Mouse (Mus musculus): ENCODE measurements around the gene Scarf1. TPM values are rescaled to one million over a fixed set of nuclear protein-coding genes. Genes with fewer than 3 reads are reported as not detected.

Scarf1 gene
- total and polyA plus RNA-seq, 2 experiments from 2014 or later, result 3.0 to 3.6 TPM

GRCm38 (mm10) chr11:75486192-75486591 is 27.1 kb upstream of the Scarf1 start:
- WGBS, result 26% methylated on average over 3 of the region's 3 CpGs
- H3K36me3 ChIP-seq (ENCODE audit: insufficient read depth, low read length), result peaks cover 19% of the 10 kb centered on the region
- peak overlapping the region; percentile 36 for H3K4me2 ChIP-seq (ENCODE audit: low read depth, low read length, poor library complexity, severe bottlenecking)
- peaks cover 8% of the 10 kb centered on the region; the same call in 1 of the 2 replicates for H3K4me1 ChIP-seq (ENCODE audit: insufficient read depth, low read length)
- no peak overlapping the region for H3K9ac ChIP-seq (replicated peaks; ENCODE audit: low read length, poor library complexity, severe bottlenecking)
- peak; percentile 41; the same call in 1 of the 2 replicates for ATAC-seq (ENCODE audit: low FRiP score)
- no peak overlapping the region; the same call in 1 of the 2 replicates for H3K27ac ChIP-seq (ENCODE audit: low read depth, low read length)
- DNase-seq (ENCODE audit: low spot score), result no peak
- peak overlapping the region; percentile 99; the same call in 1 of the 2 replicates for H3K4me3 ChIP-seq (ENCODE audit: low read depth, low read length)
- TF ChIP-seq CTCF (IDR thresholded peaks at IDR 0.05), result no peak
- no peaks in the 10 kb centered on the region for H3K9me3 ChIP-seq (ENCODE audit: low read length)
- H3K27me3 ChIP-seq (ENCODE audit: insufficient read depth, low read length), result no peaks in the 10 kb centered on the region

DNA sequence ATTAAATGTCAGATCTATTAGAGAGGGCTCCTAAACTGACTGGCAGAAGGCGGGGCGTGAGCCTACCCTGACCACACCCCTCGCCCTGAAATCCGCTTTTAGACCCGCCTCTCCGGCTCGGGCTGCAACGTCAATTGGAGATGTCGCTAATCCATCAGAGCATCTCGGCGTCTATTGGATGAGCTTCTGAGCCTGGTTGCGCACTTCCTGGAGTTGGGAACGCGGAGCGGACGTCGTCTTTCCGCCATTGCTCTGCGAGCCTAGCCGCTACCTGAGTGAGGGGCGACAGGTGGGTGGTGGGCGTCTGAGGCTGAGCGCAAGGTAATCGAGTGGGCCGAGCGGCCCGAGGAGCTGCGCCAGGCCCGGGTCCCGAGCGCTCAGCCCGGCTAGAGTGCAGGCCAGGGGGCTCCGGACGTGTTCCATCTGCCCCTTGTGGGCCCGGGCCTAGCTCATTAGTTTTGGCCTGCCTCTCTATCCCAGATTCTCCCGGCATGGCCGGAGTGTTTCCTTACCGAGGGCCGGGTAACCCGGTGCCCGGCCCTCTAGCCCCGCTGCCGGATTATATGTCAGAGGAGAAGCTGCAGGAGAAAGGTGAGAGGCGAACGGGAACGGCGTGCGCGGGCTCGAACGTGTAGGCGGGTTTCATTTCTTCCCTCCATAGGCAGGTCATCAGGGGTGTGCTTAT is 26.6 kb upstream of the Scarf1 start, which contains the start of gene Prpf8:
Prpf8 (plus strand) TSS at position 216 of the 685 bp plus-strand sequence.
- Histone ChIP-seq H3K9me3 (ENCODE audit: low read length) (no peaks in the 10 kb centered on the region), H3K27ac (ENCODE audit: low read depth, low read length) (peak within 1 kb of the TSS; percentile 85), H3K4me1 (ENCODE audit: insufficient read depth, low read length) (peaks cover 8% of the 10 kb centered on the region; the same call in 1 of the 2 replicates), H3K9ac (replicated peaks; ENCODE audit: low read length, poor library complexity, severe bottlenecking) (peak within 1 kb of the TSS; percentile 96), H3K4me2 (ENCODE audit: low read depth, low read length, poor library complexity, severe bottlenecking) (peak within 1 kb of the TSS; percentile 89), H3K27me3 (ENCODE audit: insufficient read depth, low read length) (no peaks in the 10 kb centered on the region), H3K4me3 (ENCODE audit: low read depth, low read length) (peak within 1 kb of the TSS; percentile 99), H3K36me3 (ENCODE audit: insufficient read depth, low read length) (peaks cover 25% of the 10 kb centered on the region)
- DNase-seq (ENCODE audit: low spot score), result peak; percentile 99
- ATAC-seq (ENCODE audit: low FRiP score), result peak; percentile 100
- no peak for TF ChIP-seq CTCF (IDR thresholded peaks at IDR 0.05)
- WGBS, result under 1% methylated on average over 52 of the region's 52 CpGs

DNA sequence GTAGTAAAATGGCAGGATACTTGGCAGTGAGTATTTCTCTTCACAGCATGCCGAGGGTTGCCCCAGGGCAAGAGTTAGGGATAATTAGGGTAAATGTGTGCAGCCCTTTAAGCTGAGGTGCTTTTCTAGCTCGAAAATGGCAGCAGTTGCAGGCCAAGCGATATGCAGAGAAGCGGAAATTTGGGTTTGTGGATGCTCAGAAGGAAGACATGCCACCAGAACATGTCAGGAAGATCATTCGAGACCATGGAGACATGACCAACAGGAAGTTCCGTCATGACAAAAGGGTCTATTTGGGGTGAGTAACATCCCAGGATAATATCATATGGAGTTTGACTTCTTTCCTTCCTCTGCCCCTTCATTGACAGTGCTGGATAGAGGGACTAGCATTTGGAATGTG is 25.8 kb upstream of the Scarf1 start:
- no peak for TF ChIP-seq CTCF (IDR thresholded peaks at IDR 0.05)
- H3K4me1 ChIP-seq (ENCODE audit: insufficient read depth, low read length), result peaks cover 8% of the 10 kb centered on the region; the same call in 1 of the 2 replicates
- DNase-seq (ENCODE audit: low spot score) (no peak), ATAC-seq (ENCODE audit: low FRiP score) (no peak)
- H3K9me3 ChIP-seq (ENCODE audit: low read length), result no peaks in the 10 kb centered on the region
- no peaks in the 10 kb centered on the region for H3K27me3 ChIP-seq (ENCODE audit: insufficient read depth, low read length)
- peak overlapping the region; percentile 89 for H3K4me2 ChIP-seq (ENCODE audit: low read depth, low read length, poor library complexity, severe bottlenecking)
- H3K27ac ChIP-seq (ENCODE audit: low read depth, low read length), result peak overlapping the region; percentile 85; the same call in 1 of the 2 replicates
- H3K9ac ChIP-seq (replicated peaks; ENCODE audit: low read length, poor library complexity, severe bottlenecking), result peak overlapping the region; percentile 96
- H3K36me3 ChIP-seq (ENCODE audit: insufficient read depth, low read length), result peaks cover 32% of the 10 kb centered on the region
- WGBS, result 45% methylated on average over 6 of the region's 6 CpGs
- peak overlapping the region; percentile 99 for H3K4me3 ChIP-seq (ENCODE audit: low read depth, low read length)

GRCm38 (mm10) chr11:75494296-75495049 is 18.9 kb upstream of the Scarf1 start:
- Histone ChIP-seq H3K9ac (replicated peaks; ENCODE audit: low read length, poor library complexity, severe bottlenecking) (no peak overlapping the region), H3K36me3 (ENCODE audit: insufficient read depth, low read length) (peaks cover 96% of the 10 kb centered on the region), H3K4me2 (ENCODE audit: low read depth, low read length, poor library complexity, severe bottlenecking) (no peak overlapping the region), H3K27me3 (ENCODE audit: insufficient read depth, low read length) (no peaks in the 10 kb centered on the region), H3K4me3 (ENCODE audit: low read depth, low read length) (no peak overlapping the region), H3K27ac (ENCODE audit: low read depth, low read length) (no peak overlapping the region), H3K9me3 (ENCODE audit: low read length) (no peaks in the 10 kb centered on the region), H3K4me1 (ENCODE audit: insufficient read depth, low read length) (no peaks in the 10 kb centered on the region)
- TF ChIP-seq CTCF (IDR thresholded peaks at IDR 0.05), result no peak
- ATAC-seq (ENCODE audit: low FRiP score) (no peak), DNase-seq (ENCODE audit: low spot score) (no peak)
- 95% methylated on average over 10 of the region's 10 CpGs for WGBS

DNA sequence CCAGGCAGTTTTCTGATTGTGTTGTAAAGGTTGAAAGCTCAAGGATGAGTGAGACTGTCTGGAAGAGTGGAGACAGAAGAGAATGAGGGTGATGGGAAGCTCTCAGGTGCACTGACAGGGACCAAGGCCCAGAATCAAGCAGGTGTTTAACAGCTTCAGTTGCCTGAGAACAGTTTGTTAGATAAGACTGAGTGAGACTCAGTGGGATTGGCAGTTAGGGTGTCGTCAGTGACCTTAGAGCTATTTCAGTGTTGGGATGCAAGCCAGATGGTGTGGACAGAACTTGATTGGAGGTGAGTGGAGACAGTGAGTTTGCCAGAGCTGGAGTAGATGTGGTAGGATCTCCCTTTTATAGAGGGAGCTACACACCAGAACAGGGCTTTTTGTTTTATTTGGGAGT is 15.2 kb upstream of the Scarf1 start:
- H3K4me3 ChIP-seq (ENCODE audit: low read depth, low read length), result no peak overlapping the region
- no peaks in the 10 kb centered on the region for H3K27me3 ChIP-seq (ENCODE audit: insufficient read depth, low read length)
- DNase-seq (ENCODE audit: low spot score), result no peak
- H3K9ac ChIP-seq (replicated peaks; ENCODE audit: low read length, poor library complexity, severe bottlenecking), result no peak overlapping the region
- H3K36me3 ChIP-seq (ENCODE audit: insufficient read depth, low read length), result peaks cover 95% of the 10 kb centered on the region
- no peaks in the 10 kb centered on the region for H3K4me1 ChIP-seq (ENCODE audit: insufficient read depth, low read length)
- no peaks in the 10 kb centered on the region for H3K9me3 ChIP-seq (ENCODE audit: low read length)
- TF ChIP-seq CTCF (IDR thresholded peaks at IDR 0.05), result no peak
- no peak for ATAC-seq (ENCODE audit: low FRiP score)
- no peak overlapping the region for H3K4me2 ChIP-seq (ENCODE audit: low read depth, low read length, poor library complexity, severe bottlenecking)
- WGBS, result 91% methylated on average over 1 of the region's 1 CpGs
- H3K27ac ChIP-seq (ENCODE audit: low read depth, low read length), result no peak overlapping the region

DNA sequence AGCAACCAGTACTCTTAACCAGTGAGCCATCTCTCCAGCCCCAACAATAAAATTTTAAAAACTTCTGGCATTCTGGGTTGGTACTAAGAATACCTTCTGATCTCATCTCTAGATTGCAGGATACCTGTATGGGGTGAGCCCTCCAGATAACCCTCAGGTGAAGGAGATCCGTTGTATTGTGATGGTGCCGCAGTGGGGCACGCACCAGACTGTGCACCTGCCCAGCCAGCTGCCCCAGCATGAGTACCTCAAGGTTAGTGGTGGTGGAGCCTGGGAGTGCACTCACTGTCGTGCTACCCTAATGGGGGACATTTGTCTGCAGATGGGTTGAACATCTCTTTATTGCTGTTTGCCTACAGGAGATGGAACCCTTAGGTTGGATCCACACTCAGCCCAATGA is 5.2 kb upstream of the Scarf1 start:
- Histone ChIP-seq H3K4me3 (ENCODE audit: low read depth, low read length) (no peak overlapping the region), H3K27ac (ENCODE audit: low read depth, low read length) (no peak overlapping the region), H3K9ac (replicated peaks; ENCODE audit: low read length, poor library complexity, severe bottlenecking) (no peak overlapping the region), H3K4me1 (ENCODE audit: insufficient read depth, low read length) (peaks cover 5% of the 10 kb centered on the region; the same call in 1 of the 2 replicates), H3K27me3 (ENCODE audit: insufficient read depth, low read length) (no peaks in the 10 kb centered on the region), H3K36me3 (ENCODE audit: insufficient read depth, low read length) (peaks cover 54% of the 10 kb centered on the region), H3K4me2 (ENCODE audit: low read depth, low read length, poor library complexity, severe bottlenecking) (no peak overlapping the region), H3K9me3 (ENCODE audit: low read length) (no peaks in the 10 kb centered on the region)
- ATAC-seq (ENCODE audit: low FRiP score) (no peak), DNase-seq (ENCODE audit: low spot score) (no peak)
- TF ChIP-seq CTCF (IDR thresholded peaks at IDR 0.05), result no peak
- 97% methylated on average over 4 of the region's 4 CpGs for WGBS

Measured in midbrain, postnatal 0 days (tissue).